Mouse (Mus musculus) thymus, adult 2 months (tissue): ENCODE data around the gene Adprhl1. TPM values are rescaled to one million over a fixed set of nuclear protein-coding genes. Genes with fewer than 3 reads are reported as not detected.

Experiments
- DNase-seq: peaks from one replicate; pipeline ENCODE4 v3.0.0; 2021
- H3K27ac ChIP-seq: fragments of 200-500 bp; 2 replicates; pipeline ENCODE4 v1.5.1; 2012; ENCODE audit warnings: low read length, control low read depth; ENCODE audit not compliant: control insufficient read depth, insufficient read depth
- H3K27me3 ChIP-seq: fragments of 200-500 bp; 2 replicates; pipeline ENCODE4 v1.6.1; 2012; ENCODE audit warnings: mild to moderate bottlenecking, low read length, moderate library complexity, mixed read lengths; ENCODE audit not compliant: control insufficient read depth, insufficient read depth
- H3K36me3 ChIP-seq: fragments of 200-500 bp; 2 replicates; pipeline ENCODE4 v1.6.1; 2012; ENCODE audit warnings: mild to moderate bottlenecking, low read length, moderate library complexity; ENCODE audit not compliant: control insufficient read depth, insufficient read depth
- H3K4me1 ChIP-seq: fragments of 200-500 bp; replicated peaks from 2 replicates; pipeline ENCODE4 v1.6.1; 2012; ENCODE audit warnings: low read length; ENCODE audit not compliant: control insufficient read depth, insufficient read depth
- H3K4me3 ChIP-seq: fragments of 200-500 bp; 2 replicates; pipeline ENCODE4 v1.5.1; 2012; ENCODE audit warnings: mild to moderate bottlenecking, low read length, control low read depth, moderate library complexity; ENCODE audit not compliant: control insufficient read depth, insufficient read depth
- CTCF ChIP-seq: fragments of 200-500 bp; IDR thresholded peaks from 2 replicates; pipeline ENCODE4 v1.5.1; 2012; ENCODE audit warnings: mild to moderate bottlenecking, control low read depth, low read length, moderate library complexity, borderline replicate concordance; ENCODE audit not compliant: control insufficient read depth, poor library complexity, insufficient read depth; ENCODE audit errors: extremely low read depth
- POLR2A ChIP-seq: fragments of 200-500 bp; IDR thresholded peaks from 2 replicates; pipeline ENCODE4 v1.6.1; 2012; ENCODE audit warnings: mild to moderate bottlenecking, low read length, control low read depth, moderate library complexity; ENCODE audit not compliant: control insufficient read depth, poor library complexity, insufficient read depth; ENCODE audit errors: extremely low read depth
- WGBS: fragments of 180-500 bp; shearing (Covaris S2); methylation state at CpG from one replicate; pipeline ENCODE4 v1.1.7; 2018; 5-methylcytosine and 5-hydroxymethylcytosine counted together
- polyA plus RNA-seq: library from polyadenylated mRNA; depleted of rRNA; stranded (reverse); fragments of >200 nt; gene quantifications from 2 replicates; pipeline ENCODE4 v1.2.3, GENCODE M21; 2012; rRNA removed

Gene Adprhl1
- polyA plus RNA-seq: 0.11 and 9.2 TPM in 2 replicates

GRCm38 (mm10) chr8:13254019-13254418 lies at the start of gene Adprhl1:
Gene Adprhl1, minus strand, starts transcription at chr8:13254162.
- TF ChIP-seq POLR2A (no peak), CTCF (peak; percentile 82; the same call in 1 of the 2 replicates)
- no peaks in the 10 kb centered on the region; the same call in 1 of the 2 replicates for H3K36me3 ChIP-seq
- WGBS: 41% methylated on average over 8 of the region's 8 CpGs
- no peaks in the 10 kb centered on the region for H3K27me3 ChIP-seq
- H3K4me3 ChIP-seq: no peak within 1 kb of the TSS
- peaks cover 6% of the 10 kb centered on the region; the same call in 1 of the 2 replicates for H3K4me1 ChIP-seq
- no peak within 1 kb of the TSS for H3K27ac ChIP-seq
- peak; percentile 64 for DNase-seq

- no peak for DNase-seq
- Histone ChIP-seq H3K27ac (no peak overlapping the region), H3K4me1 (no peaks in the 10 kb centered on the region), H3K27me3 (no peaks in the 10 kb centered on the region), H3K36me3 (peaks cover 5% of the 10 kb centered on the region; the same call in 1 of the 2 replicates), H3K4me3 (no peak overlapping the region)
- no peak for TF ChIP-seq CTCF
- TF ChIP-seq POLR2A: no peak
- WGBS: 96% methylated on average over 7 of the region's 7 CpGs
These were observed 47.1 kb upstream of the Adprhl1 start for GRCm38 (mm10) chr8:13301036-13301435.

GRCm38 (mm10) chr8:13299571-13299970 lies 45.6 kb upstream of the Adprhl1 start:
- Histone ChIP-seq H3K36me3 (peaks cover 18% of the 10 kb centered on the region; the same call in 1 of the 2 replicates), H3K4me3 (no peak overlapping the region)
- TF ChIP-seq CTCF (no peak), POLR2A (no peak)

GRCm38 (mm10) chr8:13293677-13294470 lies 39.9 kb upstream of the Adprhl1 start:
- Histone ChIP-seq H3K36me3 (peaks cover 18% of the 10 kb centered on the region; the same call in 1 of the 2 replicates), H3K27ac (no peak overlapping the region), H3K4me1 (no peaks in the 10 kb centered on the region), H3K27me3 (no peaks in the 10 kb centered on the region), H3K4me3 (no peak overlapping the region)
- no peak for DNase-seq
- 95% methylated on average over 9 of the region's 9 CpGs for WGBS
- TF ChIP-seq CTCF: no peak
- no peak for TF ChIP-seq POLR2A

More at GRCm38 (mm10) chr8:13299571-13299970, 45.6 kb upstream of the Adprhl1 start:
- H3K4me1 ChIP-seq: no peaks in the 10 kb centered on the region
- no peak for DNase-seq
- no peaks in the 10 kb centered on the region for H3K27me3 ChIP-seq
- whole genome bisulfite sequencing: 97% methylated on average over 8 of the region's 8 CpGs
- no peak overlapping the region for H3K27ac ChIP-seq

- WGBS: 32% methylated on average over 9 of the region's 9 CpGs
- Histone ChIP-seq H3K4me1 (no peaks in the 10 kb centered on the region), H3K27ac (no peak overlapping the region), H3K27me3 (no peaks in the 10 kb centered on the region), H3K36me3 (peaks cover 18% of the 10 kb centered on the region; the same call in 1 of the 2 replicates), H3K4me3 (no peak overlapping the region)
- peak; percentile 78 for DNase-seq
- TF ChIP-seq CTCF (peak; percentile 69; the same call in 1 of the 2 replicates), POLR2A (no peak)
These were observed 38.4 kb upstream of the Adprhl1 start for GRCm38 (mm10) chr8:13292364-13292763.

GRCm38 (mm10) chr8:13288646-13289045 lies 34.7 kb upstream of the Adprhl1 start:
- WGBS: 11% methylated on average over 6 of the region's 6 CpGs
- no peak overlapping the region for H3K27ac ChIP-seq

More at GRCm38 (mm10) chr8:13288646-13289045, 34.7 kb upstream of the Adprhl1 start:
- Histone ChIP-seq H3K4me3 (peak overlapping the region; percentile 66), H3K4me1 (peaks cover 6% of the 10 kb centered on the region), H3K36me3 (no peaks in the 10 kb centered on the region), H3K27me3 (no peaks in the 10 kb centered on the region)
- TF ChIP-seq POLR2A (no peak), CTCF (no peak)
- no peak for DNase-seq
